Mouse (Mus musculus) cerebellum, adult 2 months (tissue): ENCODE results near the gene Ttc32.

Experiments
- CTCF ChIP-seq: fragments of 200-500 bp; IDR thresholded peaks from 2 replicates; pipeline ENCODE4 v1.5.1; 2011; ENCODE audit warnings: low read depth, mild to moderate bottlenecking, control low read depth, low read length, moderate library complexity, borderline replicate concordance; ENCODE audit not compliant: insufficient read depth
- POLR2A ChIP-seq: fragments of 200-500 bp; IDR thresholded peaks from 2 replicates; pipeline ENCODE4 v1.6.1; 2011; ENCODE audit warnings: low read length, control low read depth, borderline replicate concordance; ENCODE audit not compliant: insufficient read depth

DNA sequence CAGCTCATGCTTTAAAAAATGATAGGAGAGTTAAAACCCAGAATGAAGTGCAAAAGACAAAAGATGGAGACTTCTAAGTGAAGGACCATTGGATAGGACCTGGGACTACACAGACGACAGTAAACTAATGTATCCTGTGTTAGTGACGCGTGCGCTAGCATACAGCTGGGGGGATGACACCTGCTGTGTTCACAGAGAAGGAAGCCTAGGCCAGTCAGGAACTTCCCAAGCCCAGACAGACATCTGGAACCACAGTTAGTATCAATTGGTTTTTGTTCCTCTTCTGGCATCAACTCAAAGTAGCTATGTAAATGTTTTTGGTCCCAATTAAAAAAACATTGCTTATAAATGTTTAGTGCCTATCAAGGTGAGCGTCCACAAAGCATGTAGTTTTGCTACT, 10.4 kb downstream of the Ttc32 start:
- TF ChIP-seq CTCF: no peak
- TF ChIP-seq POLR2A: no peak
